Mouse (Mus musculus) cerebellum, adult 11 months (tissue): ENCODE results near the gene BC052040.

Source experiments
- DNase-seq: peaks from one replicate; pipeline ENCODE4 v3.0.0; 2022

The BC052040 gene

GRCm38 (mm10) chr2:115774153-115774908 lies 192.8 kb downstream of the BC052040 start:
- no peak for DNase-seq

- no peak for DNase-seq
Measured at GRCm38 (mm10) chr2:115775488-115776217, 194.1 kb downstream of the BC052040 start.

GRCm38 (mm10) chr2:115776924-115777860 lies 195.7 kb downstream of the BC052040 start:
- no peak for DNase-seq

GRCm38 (mm10) chr2:115780546-115781011 lies 199.1 kb downstream of the BC052040 start:
- DNase-seq: no peak

- DNase-seq: no peak
Measured at GRCm38 (mm10) chr2:115785687-115786086, 204.2 kb downstream of the BC052040 start.

- DNase-seq: no peak
Measured at GRCm38 (mm10) chr2:115798839-115799238, 217.3 kb downstream of the BC052040 start.

- no peak for DNase-seq
Measured at GRCm38 (mm10) chr2:115808376-115808775, 226.9 kb downstream of the BC052040 start.

- no peak for DNase-seq
Measured at GRCm38 (mm10) chr2:115813316-115813715, 231.8 kb downstream of the BC052040 start.

GRCm38 (mm10) chr2:115813721-115814120 lies 232.2 kb downstream of the BC052040 start:
- DNase-seq: no peak

GRCm38 (mm10) chr2:115817959-115818358 lies 236.4 kb downstream of the BC052040 start:
- no peak for DNase-seq

GRCm38 (mm10) chr2:115822361-115822760 lies 240.8 kb downstream of the BC052040 start:
- DNase-seq: no peak
